Mouse (Mus musculus): ENCODE measurements around the gene Gm4952.

DNA sequence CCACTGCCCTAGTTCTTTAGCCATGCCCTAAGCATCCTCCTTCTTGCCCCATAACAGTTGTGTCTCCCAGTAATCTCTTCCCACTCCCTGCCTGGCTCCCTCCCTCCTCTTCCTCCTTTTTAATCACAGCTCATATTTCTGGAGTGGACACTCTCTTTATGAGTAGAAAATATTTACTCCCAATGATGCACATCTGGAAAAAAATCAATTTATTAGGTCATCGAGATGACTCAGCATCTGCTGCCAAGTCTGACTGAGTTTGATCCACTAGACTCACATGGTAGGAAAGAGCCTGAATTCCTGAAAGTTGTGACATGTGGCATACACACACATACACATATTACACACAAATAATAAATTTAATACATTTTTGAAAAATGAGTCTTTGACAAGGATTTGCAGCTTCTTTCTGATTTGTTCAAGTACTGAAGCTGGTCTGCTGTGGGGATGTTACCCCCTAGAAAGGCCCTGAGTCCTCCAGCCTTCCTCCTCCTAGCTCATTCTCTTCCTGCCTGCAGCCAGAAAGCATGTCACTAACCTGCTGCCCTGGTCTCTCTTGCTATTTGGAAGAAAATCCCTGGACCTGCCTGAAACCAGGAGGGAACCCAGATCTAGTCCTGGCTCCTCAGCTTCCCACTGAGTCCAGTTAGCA is 27.0 kb upstream of the Gm4952 start:
- TF ChIP-seq CTCF (IDR thresholded peaks at IDR 0.05) = no peak
- no peak for TF ChIP-seq EP300 (IDR thresholded peaks at IDR 0.05)

Data from lung, postnatal 0 days (tissue).